Mouse (Mus musculus) frontal cortex, postnatal 10 days (tissue): ENCODE results near the gene Fbxo47.

ENCODE experiments used
- DNase-seq, 2 experiments: peaks; one replicate each; pipeline ENCODE4 v3.0.0; 2022; ENCODE audit warnings: low spot score in 2 of 2, mixed read lengths in 1 of 2

Gene Fbxo47

GRCm38 (mm10) chr11:97830501-97830900 lies 53.5 kb downstream of the Fbxo47 start:
- DNase-seq = no peak

- DNase-seq = no peak
Observed at GRCm38 (mm10) chr11:97829913-97830476, 54.0 kb downstream of the Fbxo47 start.

- DNase-seq = no peak
Observed at GRCm38 (mm10) chr11:97829365-97829764, 54.6 kb downstream of the Fbxo47 start.

GRCm38 (mm10) chr11:97827654-97828053 lies 56.3 kb downstream of the Fbxo47 start:
- DNase-seq = no peak

GRCm38 (mm10) chr11:97826414-97826813 lies 57.5 kb downstream of the Fbxo47 start:
- no peak for DNase-seq

GRCm38 (mm10) chr11:97825971-97826370 lies 58.0 kb downstream of the Fbxo47 start:
- no peak for DNase-seq

GRCm38 (mm10) chr11:97825295-97825694 lies 58.7 kb downstream of the Fbxo47 start:
- DNase-seq = no peak

- DNase-seq = no peak
Observed at GRCm38 (mm10) chr11:97824895-97825294, 59.1 kb downstream of the Fbxo47 start.

GRCm38 (mm10) chr11:97824168-97824567 lies 59.8 kb downstream of the Fbxo47 start:
- DNase-seq = no peak

GRCm38 (mm10) chr11:97822840-97823603 lies 60.9 kb downstream of the Fbxo47 start:
- no peak for DNase-seq

GRCm38 (mm10) chr11:97821401-97822064 lies 62.4 kb downstream of the Fbxo47 start:
- no peak for DNase-seq

GRCm38 (mm10) chr11:97820840-97821239 lies 63.1 kb downstream of the Fbxo47 start:
- DNase-seq = no peak

GRCm38 (mm10) chr11:97819923-97820322 lies 64.0 kb downstream of the Fbxo47 start:
- DNase-seq = no peak

- DNase-seq = no peak
Observed at GRCm38 (mm10) chr11:97819102-97819501, 64.9 kb downstream of the Fbxo47 start.

GRCm38 (mm10) chr11:97818571-97818970 lies 65.4 kb downstream of the Fbxo47 start:
- peak in 1 of 2 experiments; percentile 49 for DNase-seq

GRCm38 (mm10) chr11:97818003-97818402 lies 66.0 kb downstream of the Fbxo47 start:
- no peak for DNase-seq

- DNase-seq = no peak
Observed at GRCm38 (mm10) chr11:97817379-97817778, 66.6 kb downstream of the Fbxo47 start.

- no peak for DNase-seq
Observed at GRCm38 (mm10) chr11:97816916-97817315, 67.0 kb downstream of the Fbxo47 start.

GRCm38 (mm10) chr11:97816176-97816575 lies 67.8 kb downstream of the Fbxo47 start:
- no peak for DNase-seq

GRCm38 (mm10) chr11:97815736-97816135 lies 68.2 kb downstream of the Fbxo47 start:
- DNase-seq = no peak

GRCm38 (mm10) chr11:97813746-97814515 lies 70.0 kb downstream of the Fbxo47 start:
- no peak for DNase-seq

GRCm38 (mm10) chr11:97813085-97813484 lies 70.9 kb downstream of the Fbxo47 start:
- no peak for DNase-seq
